Mouse (Mus musculus): Measurements from ENCODE around the gene Slc38a8.
A peak's percentile ranks its signal among the peaks of the same experiment; 100 is the strongest.

Gene Slc38a8

DNA sequence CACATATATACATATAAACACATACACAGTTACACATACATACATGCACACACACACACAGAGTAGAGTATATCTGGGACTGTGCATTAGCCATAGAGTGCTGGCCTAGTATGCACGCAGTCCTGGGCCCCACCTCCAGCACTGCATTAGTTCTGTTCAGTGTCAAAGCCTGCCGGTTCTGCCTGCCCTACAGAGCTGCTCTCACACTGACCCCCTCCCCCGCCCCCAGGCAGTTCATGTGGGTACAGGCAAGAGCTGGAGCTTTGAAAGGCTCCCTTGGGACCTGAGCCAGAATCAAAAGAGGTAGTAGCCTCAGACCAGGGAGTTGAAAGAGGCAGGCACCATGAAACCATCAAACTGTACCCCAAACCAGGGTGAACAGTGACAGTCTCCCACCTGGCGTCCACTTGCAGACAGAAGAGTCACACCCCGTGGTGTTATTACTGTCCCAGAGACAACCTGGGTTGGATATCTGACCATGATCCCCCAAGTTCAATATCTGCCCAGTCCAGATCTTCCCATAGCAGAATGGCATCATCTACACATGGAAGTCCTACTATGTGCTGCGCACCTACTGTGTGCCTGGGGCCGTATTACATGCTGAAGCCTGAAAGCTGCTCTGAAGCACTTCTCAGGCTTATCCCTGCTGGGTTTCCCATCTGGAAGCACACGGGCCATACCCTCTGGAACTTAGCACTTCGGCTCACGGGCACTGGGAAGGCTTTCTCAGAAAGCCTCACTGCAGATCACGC is 17.2 kb downstream of the Slc38a8 start:
- DNase-seq (ENCODE audit: extremely low spot score): no peak

DNA sequence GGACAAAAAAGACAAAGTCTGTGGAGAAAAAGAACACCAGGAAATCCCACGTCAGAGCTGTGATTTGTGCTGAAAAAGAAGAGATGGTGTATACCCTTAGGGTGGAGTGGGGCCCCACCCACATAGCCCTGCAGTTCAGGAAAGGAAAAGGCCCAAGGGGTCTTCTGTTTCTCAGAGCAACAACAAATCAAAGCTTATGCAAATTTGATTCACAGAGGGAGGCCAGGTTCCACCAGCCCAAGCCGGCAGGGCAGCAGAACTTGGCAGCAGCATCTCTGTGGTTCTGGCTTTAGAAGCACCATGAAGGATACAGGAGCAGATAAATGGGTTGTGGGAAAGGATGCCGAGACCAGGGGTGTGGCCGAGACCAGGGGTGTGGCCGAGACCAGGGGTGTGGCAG is 22.8 kb downstream of the Slc38a8 start:
- no peak for DNase-seq (ENCODE audit: extremely low spot score)

DNA sequence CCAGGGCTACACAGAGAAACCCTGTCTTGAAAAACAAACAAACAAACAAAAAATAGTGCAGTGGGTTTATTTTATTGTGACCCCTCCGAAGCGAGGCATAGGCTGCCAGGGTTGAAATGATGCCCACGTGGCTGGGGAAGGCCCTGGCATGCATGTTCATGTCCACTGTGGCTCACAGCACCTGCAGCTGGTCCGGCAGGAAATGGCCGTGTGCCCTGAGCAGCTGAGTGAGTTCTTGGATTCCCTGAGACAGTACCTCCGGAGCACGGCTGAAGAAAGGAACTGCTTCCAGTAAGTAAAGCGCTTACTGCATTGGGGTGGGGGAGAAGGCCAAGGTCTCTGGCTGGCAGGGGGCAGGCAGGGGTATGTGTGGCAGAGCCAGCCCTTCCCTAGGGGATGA is 33.4 kb downstream of the Slc38a8 start:
- DNase-seq (ENCODE audit: extremely low spot score): no peak

DNA sequence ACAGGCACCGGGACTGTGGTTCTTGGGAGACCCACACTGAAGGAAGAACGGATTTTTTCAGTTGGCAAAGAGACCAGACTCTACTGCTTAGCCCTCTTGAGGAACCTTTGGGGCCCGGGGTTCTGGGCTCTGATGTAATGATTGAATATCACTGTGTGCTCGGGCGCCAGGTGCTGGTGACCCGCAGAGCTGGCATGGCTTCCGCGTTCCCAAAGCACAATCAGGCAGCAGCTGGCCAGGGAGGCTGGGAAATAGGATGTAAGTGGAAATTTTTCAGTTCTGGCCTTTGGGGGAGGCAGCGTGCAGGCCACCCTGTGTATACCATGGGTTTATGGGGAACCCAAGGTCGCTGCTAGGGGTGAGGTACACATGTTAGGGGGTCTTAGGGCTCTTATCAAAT is 34.7 kb downstream of the Slc38a8 start:
- no peak for DNase-seq (ENCODE audit: extremely low spot score)

DNA sequence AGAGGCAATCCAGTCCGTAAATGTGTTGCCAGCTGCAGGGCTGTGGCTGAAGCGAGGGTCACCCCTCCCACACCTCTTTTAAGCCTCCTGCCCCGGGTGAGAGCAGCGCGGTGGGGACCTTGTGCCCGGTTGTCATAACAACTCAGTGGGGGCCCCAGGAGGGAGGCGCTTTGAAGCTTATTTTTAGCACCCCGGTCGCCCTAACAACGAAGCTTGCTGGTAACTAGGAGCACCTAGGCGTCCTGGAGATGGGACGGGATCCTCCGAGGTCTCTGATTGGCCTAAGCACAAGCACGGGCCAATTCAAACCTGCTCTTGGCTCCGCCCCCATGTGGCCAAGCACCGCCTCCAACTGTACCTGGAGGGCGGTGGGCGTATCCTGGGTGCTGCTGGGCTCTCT is 35.4 kb downstream of the Slc38a8 start:
- peak; percentile 54 for DNase-seq (ENCODE audit: extremely low spot score)

DNA sequence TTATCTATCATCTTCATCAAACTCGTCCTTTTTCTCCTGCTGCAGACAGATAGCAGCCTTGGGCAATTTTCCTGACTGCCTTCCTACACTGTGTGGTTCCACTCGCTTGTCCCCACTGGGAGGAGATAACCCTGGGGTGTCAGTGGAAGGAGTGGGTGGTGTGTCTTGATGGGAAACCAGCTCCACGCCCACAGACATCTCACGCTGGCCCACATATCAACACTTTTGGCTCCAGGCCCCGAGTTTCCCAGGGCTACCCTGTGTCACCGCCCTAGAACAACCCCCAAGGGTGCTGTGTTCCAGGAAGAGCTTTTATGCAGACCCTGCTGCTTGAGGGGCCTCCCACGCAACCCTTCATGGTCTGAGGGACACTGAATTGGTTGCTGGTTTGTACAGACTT is 37.8 kb downstream of the Slc38a8 start:
- DNase-seq (ENCODE audit: extremely low spot score): no peak

DNA sequence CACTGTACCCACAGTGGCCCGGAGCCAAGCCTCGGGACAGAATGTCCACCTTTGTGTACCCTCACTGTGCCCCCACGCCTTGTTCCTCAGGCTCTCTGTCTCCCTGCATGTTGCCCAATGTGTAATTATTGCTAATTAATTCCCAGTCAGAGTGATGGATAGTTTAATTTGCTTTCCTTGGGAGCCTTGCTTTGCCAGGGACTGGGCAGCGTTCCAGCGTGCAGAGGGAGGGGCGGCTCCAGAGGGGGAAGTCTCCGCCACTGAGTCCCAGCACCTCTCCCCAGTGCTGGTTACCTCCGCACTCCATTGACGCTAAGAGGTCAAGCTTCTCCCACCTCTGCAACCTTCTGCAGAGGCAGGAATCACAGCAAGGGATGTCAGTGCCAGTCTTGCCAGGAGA is 40.1 kb downstream of the Slc38a8 start:
- no peak for DNase-seq (ENCODE audit: extremely low spot score)

DNA sequence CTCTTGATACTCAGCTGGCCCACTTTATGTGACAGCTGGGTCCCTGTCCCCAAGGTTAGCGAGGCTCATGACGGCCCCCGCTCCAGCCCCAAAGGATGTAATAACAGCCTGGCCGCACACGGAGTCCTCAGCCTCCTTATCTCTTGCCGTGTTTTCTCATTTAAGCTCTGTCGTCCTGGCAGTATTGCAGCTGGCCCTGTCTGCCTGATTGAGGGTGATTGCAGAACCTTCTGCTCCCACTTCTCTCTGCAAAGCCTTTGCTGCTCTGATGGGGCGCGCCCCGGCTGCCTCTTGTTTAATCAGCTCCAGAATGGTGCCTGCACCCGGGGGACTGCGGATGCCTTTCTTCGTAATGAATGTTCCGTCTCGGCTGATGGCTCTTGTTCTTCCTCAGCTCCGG is 41.8 kb downstream of the Slc38a8 start:
- no peak for DNase-seq (ENCODE audit: extremely low spot score)

DNA sequence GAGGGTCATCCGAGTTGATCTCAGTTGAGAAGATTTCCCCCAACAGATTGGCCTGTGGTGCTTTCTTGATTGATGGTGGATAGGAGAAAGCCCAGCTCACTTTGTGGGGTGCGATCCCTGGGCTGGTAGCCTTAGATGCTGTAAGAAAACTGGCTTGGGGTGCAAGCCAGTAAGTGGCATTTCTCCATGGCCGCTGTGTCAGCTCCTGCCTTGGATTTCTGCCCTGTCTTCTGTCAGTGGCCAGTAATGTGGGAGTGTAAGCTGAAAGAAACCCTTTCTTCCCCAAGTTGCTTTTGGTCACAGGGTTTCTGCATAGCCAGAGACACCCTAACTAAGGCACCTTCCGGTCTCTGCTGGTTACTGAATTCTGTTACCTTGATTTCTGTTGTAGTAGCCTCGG is 45.5 kb downstream of the Slc38a8 start:
- no peak for DNase-seq (ENCODE audit: extremely low spot score)

DNA sequence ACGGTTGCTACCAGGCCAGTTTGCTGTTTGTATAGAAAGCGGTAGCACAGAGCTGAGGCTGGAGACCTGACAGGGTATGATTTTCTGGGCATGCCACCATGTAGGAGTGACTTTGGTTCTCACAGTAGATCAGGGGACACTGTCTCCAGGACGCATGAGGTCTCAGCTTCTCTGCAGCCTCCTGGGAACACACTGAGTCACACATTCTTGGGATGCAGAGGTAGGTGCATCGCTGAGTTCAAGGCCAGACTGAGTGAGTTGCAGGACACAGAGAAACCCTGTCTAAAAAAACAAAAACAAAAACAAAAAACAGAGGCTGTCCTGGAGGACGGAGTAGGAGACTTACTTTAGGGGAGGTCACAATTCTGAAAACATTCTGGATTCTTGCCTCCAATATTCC is 48.6 kb downstream of the Slc38a8 start:
- no peak for DNase-seq (ENCODE audit: extremely low spot score)

DNA sequence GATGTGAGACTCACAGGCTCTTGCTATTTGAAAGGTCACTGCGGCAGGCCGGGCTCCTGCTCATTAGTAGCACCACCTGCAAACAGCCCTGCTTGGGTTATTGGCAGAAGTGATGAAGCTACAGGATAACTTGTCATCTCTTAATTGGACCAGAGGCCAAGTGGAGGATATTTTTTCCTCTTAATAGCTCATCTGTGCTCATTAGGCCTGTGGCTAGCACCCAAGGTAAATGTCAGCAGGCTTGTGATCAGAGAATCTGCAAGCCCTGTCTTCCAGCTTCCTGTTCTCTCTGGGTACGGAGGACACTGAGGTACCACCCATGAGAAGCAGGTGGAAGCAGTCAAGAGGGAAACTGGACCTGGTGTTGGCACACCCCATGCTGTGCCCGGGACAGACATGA is 50.4 kb downstream of the Slc38a8 start:
- no peak for DNase-seq (ENCODE audit: extremely low spot score)

DNA sequence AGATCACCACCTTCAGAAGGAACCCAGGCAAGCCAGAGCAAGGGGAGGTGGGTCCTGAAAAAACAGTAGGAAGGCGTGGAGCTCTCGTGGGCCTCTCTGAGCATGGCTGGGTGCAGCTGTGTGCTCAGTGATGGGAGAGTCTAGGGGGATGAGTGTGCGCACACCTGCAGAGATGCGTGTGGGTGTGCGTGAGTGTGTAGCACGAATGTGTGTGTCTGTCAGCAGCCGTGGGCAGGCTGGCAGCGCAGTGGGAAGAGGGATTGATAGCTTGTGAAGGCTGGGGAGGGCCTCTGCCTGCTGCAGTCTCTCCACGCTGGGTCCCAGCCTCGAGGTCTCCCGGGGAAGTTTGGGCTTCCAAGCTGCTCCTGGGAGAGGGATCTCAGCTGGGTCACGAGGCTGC is 51.9 kb downstream of the Slc38a8 start:
- no peak for DNase-seq (ENCODE audit: extremely low spot score)

DNA sequence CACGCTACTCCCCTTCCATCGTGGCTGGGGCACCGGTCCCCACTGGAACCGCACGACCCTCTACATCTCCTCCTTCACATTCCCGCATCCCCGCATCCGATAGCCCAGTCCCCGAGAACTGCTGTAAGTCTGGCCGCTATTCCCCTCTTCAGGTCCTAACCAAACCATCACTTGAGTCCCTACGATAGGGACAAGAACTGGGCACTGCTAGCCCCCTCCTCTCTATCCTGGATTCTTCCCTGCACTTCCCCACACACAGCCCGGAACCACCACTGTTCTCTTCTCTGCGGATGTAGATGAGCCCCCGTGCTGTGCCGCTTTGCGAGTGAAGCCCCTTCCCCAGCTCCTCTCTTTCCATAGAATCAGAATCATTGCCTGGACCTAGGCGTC is 53.7 kb downstream of the Slc38a8 start:
- no peak for DNase-seq (ENCODE audit: extremely low spot score)

DNA sequence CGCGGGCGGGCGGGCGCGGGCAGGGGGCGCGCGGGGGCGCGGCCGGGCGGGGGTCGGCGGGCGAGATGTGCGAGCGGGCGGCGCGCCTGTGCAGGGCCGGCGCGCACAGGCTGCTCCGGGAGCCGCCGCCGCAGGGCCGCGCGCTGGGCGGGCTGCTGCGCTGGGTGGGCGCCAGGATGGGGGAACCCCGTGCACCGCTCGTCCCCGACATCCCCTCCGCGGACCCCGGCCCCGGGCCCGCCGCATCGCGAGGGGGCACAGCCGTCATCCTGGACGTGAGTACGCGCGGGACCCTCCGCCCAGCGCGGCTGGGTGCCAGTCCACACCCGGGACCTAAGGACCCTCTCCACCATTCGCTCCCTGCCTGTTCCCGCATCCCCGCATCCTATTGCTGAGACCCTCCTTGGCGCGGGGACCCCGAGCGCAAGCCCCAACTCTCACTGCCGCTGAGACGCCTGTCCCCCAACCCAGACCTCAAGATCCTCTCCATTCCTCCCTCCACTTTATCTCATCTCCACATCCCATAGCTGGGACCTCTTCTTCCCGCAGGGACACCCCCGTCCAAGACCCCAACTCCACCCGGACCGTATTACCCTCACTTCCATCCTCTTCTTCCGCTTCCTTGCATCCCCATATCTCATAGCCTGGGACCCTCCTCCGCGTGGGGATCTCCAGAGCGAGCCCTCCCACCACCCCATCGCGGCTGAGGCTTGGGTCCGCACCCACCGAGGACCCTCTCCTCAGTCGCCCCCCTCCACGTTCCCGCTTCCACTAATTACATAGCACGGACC is 54.3 kb downstream of the Slc38a8 start:
- DNase-seq (ENCODE audit: extremely low spot score): peak; percentile 38

DNA sequence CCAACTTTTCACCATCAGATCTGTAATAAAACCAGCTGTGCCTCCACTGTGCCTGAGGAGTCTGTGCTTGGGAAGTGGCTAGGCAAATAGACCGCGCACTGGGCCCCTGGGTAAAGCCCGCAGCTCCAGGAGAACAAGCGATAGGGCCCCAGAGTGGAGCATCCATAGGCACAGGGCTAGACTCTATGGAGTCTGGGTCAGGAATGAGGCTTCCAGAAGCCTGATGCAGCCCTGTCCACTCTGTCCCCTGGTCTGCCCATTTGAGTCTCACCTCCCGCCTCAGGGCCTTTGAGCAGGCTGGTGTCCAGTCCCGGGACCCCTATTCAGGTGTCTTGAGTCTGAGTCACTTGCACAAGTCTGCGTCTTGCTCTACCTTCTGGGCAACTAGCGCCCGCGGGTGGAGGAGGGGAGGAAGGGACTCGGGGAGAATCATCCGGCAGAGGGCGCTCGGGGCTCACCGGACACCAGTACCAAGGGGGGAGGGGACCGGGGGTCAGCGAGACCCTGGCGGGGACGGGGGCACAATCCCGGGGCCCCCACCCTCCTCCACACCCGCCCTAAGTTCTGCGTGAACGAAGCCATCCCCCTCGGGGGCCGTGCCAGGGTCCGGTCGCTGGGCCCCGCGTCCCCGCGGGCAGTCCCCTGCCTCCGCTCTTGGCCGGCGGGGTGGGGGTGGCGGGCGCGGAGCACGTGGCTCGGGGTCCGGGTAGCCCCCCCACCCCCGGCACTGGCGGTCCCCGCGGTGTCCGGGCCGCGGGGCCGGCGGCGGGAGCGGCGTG is 55.1 kb downstream of the Slc38a8 start, which contains the start of gene Necab2:
TSS of gene Necab2 (plus strand) at position 509 of the 779 bp plus-strand sequence.
- DNase-seq (ENCODE audit: extremely low spot score): peak; percentile 95

DNA sequence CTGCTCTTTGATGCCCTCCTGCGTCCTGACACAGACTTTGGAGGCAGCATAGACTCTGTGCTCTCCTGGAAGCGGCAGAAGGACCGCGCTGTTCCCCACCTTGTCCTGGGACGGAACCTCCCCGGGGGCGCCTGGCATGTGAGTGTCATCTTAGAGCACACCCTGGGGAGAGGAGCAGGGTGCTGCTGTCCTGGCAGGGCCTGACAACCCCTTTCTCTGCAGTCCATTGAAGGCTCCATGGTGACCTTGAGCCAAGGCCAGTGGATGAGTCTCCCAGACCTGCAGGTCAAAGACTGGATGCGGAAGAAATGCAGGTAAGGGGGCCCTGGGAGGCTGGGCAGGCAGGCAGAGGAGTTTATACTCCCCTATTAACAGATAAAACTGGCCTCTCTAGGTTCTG is 58.5 kb downstream of the Slc38a8 start:
- DNase-seq (ENCODE audit: extremely low spot score): no peak

DNA sequence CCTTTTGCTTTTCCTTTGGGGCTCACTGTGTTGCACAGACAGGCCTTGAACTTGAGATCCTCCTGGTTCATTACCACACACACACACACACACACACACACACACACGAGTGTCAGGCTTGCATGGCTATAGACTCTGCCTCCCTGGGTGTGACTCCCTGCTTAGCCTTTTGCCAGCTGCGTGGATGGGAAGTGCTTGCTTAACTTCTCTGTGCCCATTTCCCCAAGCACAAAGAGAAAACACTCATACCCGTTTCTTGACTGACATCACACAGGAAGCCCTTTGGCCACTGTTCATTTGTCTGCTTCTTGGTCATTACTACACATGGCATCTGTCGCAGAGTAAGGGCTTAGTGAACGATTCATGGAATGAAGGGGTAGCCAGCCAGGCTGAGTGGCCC is 59.5 kb downstream of the Slc38a8 start:
- no peak for DNase-seq (ENCODE audit: extremely low spot score)

DNA sequence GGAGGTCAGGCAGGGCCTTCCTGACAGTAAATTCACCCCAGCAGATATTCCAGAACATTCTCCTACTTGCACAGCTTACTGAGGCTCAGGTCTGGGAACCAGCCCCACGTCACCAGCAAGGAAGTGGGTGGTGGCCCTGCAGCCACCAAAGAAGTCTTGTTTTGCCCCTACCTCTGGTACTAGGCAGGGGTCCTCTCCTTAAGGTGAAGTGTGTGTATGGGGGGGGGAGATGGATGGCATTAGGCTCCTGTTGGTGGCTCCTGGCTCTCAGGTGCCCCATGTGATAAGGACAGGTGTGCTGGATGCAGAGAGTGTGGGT is 60.6 kb downstream of the Slc38a8 start:
- DNase-seq (ENCODE audit: extremely low spot score): no peak

DNA sequence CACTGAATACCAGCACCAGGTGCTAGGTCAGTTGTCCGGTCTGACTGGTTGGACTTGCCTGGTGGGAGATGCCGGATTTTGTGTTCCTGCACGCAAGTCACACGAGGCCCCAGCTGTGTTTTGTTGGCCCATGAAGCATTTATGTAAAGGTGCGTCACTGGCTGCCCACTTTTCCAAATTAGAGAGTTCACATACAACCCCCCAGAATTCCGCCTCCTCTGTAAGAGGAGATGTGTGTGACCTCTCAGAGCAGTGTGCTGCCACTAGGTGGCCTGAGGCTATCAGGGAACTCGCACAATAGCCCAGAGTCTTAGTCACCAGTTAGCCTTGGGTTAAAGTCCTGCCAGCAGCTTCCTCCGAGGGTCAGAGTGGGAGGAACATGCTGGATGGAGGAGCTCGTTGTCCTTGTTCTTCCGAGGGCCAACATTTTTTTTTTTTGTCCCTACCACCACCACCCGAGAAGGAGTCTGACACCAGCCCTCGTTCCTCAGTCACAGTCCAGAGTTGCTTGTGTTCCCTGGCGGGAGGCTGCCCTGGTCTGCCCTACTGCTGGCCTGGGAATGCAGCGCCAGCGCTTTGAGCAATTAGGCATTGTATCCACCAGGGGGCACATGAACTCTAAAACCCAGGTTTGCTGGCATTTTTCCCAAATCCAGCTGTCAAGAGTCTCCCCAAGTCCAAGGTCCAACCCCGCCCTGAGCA is 61.1 kb downstream of the Slc38a8 start:
- DNase-seq (ENCODE audit: extremely low spot score): peak; percentile 86

DNA sequence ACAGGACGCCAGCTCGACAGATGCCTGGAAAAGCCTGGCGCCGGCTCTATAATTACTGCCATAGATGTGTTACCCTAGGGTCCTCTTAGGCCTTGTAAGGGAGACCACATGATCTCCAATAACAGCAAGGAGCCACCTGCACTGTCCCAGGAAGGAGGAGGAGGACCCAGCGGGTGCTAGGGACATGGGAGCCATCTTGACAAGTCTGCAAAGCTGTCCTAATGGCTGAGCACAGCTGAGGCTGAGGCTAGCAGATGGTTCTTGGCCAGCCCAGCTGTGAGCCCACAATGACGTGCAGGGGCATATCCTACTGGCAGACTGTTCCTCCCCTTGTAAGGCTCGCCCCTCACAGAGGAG is 61.6 kb downstream of the Slc38a8 start:
- no peak for DNase-seq (ENCODE audit: extremely low spot score)

DNA sequence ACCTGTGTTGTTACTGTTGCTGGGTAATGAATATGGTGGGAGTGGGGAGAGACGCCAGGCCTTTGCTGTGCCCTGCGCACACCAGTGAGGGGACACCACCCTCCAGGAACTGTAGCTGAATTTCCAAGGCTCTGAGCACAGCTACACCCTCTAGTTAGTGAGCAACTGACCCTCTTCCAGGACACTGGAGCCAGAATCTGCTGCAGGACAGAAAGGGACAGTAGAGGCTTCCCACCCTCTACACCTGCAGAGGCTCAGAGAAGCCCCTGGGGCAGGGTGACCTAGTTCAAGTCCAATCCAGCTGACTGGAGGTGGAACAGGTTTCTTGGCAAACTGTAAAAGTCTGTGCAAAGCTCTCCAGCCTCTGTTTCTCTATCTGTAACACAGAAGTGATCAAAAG is 62.1 kb downstream of the Slc38a8 start:
- no peak for DNase-seq (ENCODE audit: extremely low spot score)

DNA sequence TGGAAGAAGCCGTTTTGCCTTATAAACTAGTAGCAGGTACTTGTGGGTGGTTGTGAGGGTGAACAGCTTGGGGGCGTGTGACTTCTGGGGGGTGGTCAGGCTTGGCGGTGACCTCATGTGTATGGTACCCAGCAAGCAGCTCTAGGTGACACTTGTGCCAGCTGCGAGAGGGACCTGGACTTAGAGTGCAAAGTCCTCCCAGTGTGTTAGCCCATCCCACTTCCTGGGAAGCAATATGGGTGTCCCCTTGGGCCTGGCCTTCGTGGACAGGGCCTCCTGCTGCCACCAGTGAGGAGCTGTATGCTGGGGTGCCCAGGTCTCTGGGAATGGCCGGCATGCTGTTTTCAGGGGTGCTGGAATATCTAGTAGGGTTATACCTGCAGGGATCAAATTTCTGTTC is 62.6 kb downstream of the Slc38a8 start:
- no peak for DNase-seq (ENCODE audit: extremely low spot score)
